Mouse (Mus musculus) duodenum, adult 2 months (tissue): ENCODE data around the gene Olfr1089. TPM values are rescaled to one million over a fixed set of nuclear protein-coding genes. Genes with fewer than 3 reads are reported as not detected.

Experiments used
- polyA plus RNA-seq: library from polyadenylated mRNA; depleted of rRNA; stranded (reverse); fragments of >200 nt; gene quantifications from 2 replicates; pipeline ENCODE4 v1.2.3, GENCODE M21; 2012; ENCODE audit warnings: low replicate concordance; rRNA removed

The Olfr1089 gene
- not detected in 2 replicates for polyA plus RNA-seq

GRCm38 (mm10) chr2:86733601-86734000 is at the start of gene Olfr1089:
TSS of gene Olfr1089 (minus strand) at chr2:86733701.

GRCm38 (mm10) chr2:86782179-86782578 is 48.7 kb upstream of the Olfr1089 start, which contains the start of gene Olfr1093:
TSS of gene Olfr1093 (plus strand) at chr2:86782479.

DNA sequence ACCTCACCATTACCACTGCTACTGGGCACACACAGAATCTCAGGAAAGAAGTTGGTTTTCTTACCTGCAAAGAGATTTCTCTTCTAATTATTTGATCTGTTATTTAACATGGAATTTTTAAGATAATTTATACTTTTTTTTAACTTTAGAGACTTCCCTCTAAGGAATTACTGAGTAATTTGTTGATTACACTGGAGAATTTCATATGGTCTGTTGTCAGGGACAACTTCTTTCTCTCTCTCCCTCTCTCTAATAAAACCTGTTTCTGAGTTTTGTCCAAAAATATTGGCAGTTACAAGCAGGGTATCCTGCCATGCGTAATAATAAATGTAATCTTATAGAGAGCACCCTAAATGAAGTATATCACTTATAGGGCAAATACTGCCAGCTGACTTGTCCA is 25.4 kb upstream of the Olfr1089 start, which contains the start of gene Olfr1090:
Gene Olfr1090 (minus strand): TSS at position 101 of the 400 bp plus-strand sequence.

DNA sequence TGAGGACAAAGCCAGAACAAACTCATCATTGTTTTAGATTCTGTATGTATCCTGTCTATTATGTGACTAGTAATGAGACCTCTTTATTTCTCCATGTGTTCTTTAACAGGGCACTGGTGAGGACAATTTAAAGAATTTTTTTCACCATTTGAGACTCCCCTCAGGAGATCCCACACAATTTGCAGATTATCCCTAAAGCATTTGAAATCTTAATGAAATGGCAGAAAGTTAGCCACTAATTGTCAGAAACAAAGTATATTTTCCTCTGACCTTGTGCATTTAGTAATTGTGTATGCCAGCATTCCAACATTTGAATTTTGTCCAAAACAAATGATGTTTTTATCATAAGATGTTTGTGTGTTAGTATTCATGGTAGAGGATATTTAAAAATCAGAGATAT is 35.2 kb downstream of the Olfr1089 start, which contains the start of gene Olfr1087:
Gene Olfr1087 (minus strand): TSS at position 101 of the 400 bp plus-strand sequence.

Other genes starting within 250 kb of the Olfr1089 start
- gene Olfr228, start 246.3 kb downstream of the Olfr1089 start, polyA plus RNA-seq: not detected in 2 replicates
- gene Olfr1076, start 225.2 kb downstream of the Olfr1089 start, polyA plus RNA-seq: not detected in 2 replicates
- not detected in 2 replicates for gene Olfr1079, start 191.2 kb downstream of the Olfr1089 start, polyA plus RNA-seq
- gene Olfr1080, start 175.5 kb downstream of the Olfr1089 start, polyA plus RNA-seq: not detected in 2 replicates
- not detected in 2 replicates for gene Olfr1082, start 134.7 kb downstream of the Olfr1089 start, polyA plus RNA-seq
- gene Olfr1084, start 94.0 kb downstream of the Olfr1089 start, polyA plus RNA-seq: not detected in 2 replicates
- gene Olfr1085, start 71.7 kb downstream of the Olfr1089 start, polyA plus RNA-seq: not detected in 2 replicates
- gene Olfr1086, start 53.6 kb downstream of the Olfr1089 start, polyA plus RNA-seq: not detected in 2 replicates
- gene Olfr1087, start 35.3 kb downstream of the Olfr1089 start, polyA plus RNA-seq: not detected in 2 replicates
- not detected in 2 replicates for gene Olfr1090, start 25.3 kb upstream of the Olfr1089 start, polyA plus RNA-seq
- not detected in 2 replicates for gene Olfr1093, start 48.8 kb upstream of the Olfr1089 start, polyA plus RNA-seq
- gene Olfr141, start 76.3 kb upstream of the Olfr1089 start, polyA plus RNA-seq: not detected in 2 replicates
- not detected in 2 replicates for gene Olfr1094, start 91.0 kb upstream of the Olfr1089 start, polyA plus RNA-seq
- gene Olfr1095, start 118.0 kb upstream of the Olfr1089 start, polyA plus RNA-seq: not detected in 2 replicates
- gene Gm13723, start 141.1 kb upstream of the Olfr1089 start, polyA plus RNA-seq: not detected in 2 replicates
- not detected in 2 replicates for gene Olfr1097, start 158.5 kb upstream of the Olfr1089 start, polyA plus RNA-seq
- not detected in 2 replicates for gene Olfr1098, start 190.8 kb upstream of the Olfr1089 start, polyA plus RNA-seq
- not detected in 2 replicates for gene Olfr1099, start 227.0 kb upstream of the Olfr1089 start, polyA plus RNA-seq
- gene Olfr1100, start 246.3 kb upstream of the Olfr1089 start, polyA plus RNA-seq: not detected in 2 replicates